Mouse (Mus musculus) intestine, postnatal 0 days (tissue): ENCODE measurements around the gene 1700057G04Rik. TPM values are rescaled to one million over a fixed set of nuclear protein-coding genes. Genes with fewer than 3 reads are reported as not detected.

ENCODE experiments used
- ATAC-seq: fragments of 200-750 bp; cut with Nextera tagmentation; 2 replicates; pipeline ENCODE4 v1.8.0; 2017; ENCODE audit warnings: mild to moderate bottlenecking, moderate TSS enrichment, moderate library complexity
- H3K27ac ChIP-seq: fragments of 300-500 bp; sonication (generic); 2 replicates; pipeline ENCODE4 v1.5.1; 2014; ENCODE audit warnings: mild to moderate bottlenecking, low read depth, low read length, moderate library complexity
- H3K27me3 ChIP-seq: fragments of 300-500 bp; sonication (generic); replicated peaks from 2 replicates; pipeline ENCODE4 v1.6.1; 2014; ENCODE audit warnings: low read length, mixed read lengths; ENCODE audit not compliant: control insufficient read depth, insufficient read depth
- H3K36me3 ChIP-seq: fragments of 300-500 bp; sonication (generic); 2 replicates; pipeline ENCODE4 v1.6.1; 2014; ENCODE audit warnings: mild to moderate bottlenecking, moderate library complexity; ENCODE audit not compliant: control insufficient read depth, insufficient read depth
- H3K4me1 ChIP-seq: fragments of 300-500 bp; sonication (generic); replicated peaks from 2 replicates; pipeline ENCODE4 v1.6.1; 2014; ENCODE audit warnings: antibody characterized with exemption, low read length, mixed read lengths; ENCODE audit not compliant: control insufficient read depth, insufficient read depth
- H3K4me2 ChIP-seq: fragments of 300-500 bp; sonication (generic); replicated peaks from 2 replicates; pipeline ENCODE4 v1.6.1; 2014; ENCODE audit warnings: low read depth, mild to moderate bottlenecking, moderate library complexity
- H3K4me3 ChIP-seq: fragments of 300-500 bp; sonication (generic); 2 replicates; pipeline ENCODE4 v1.5.1; 2014; ENCODE audit warnings: low read depth, low read length
- H3K9ac ChIP-seq: fragments of 300-500 bp; sonication (generic); 2 replicates; pipeline ENCODE4 v1.6.1; 2014; ENCODE audit warnings: mild to moderate bottlenecking, low read depth, low read length
- H3K9me3 ChIP-seq: fragments of 300-500 bp; sonication (generic); 2 replicates; pipeline ENCODE4 v1.6.1; 2016; ENCODE audit warnings: mixed run types; ENCODE audit not compliant: control insufficient read depth
- CTCF ChIP-seq: sonication (generic); IDR thresholded peaks from 2 replicates; pipeline ENCODE4 v1.5.1; 2016; ENCODE audit warnings: low read depth, mild to moderate bottlenecking, control low read depth, antibody characterized with exemption, moderate library complexity
- WGBS: fragments of 180-500 bp; shearing (Covaris S2); extraction: QIAGEN DNeasy Blood & Tissue Kit; methylation state at CpG from one replicate; pipeline ENCODE4 v1.1.7; 2014; 5-methylcytosine and 5-hydroxymethylcytosine counted together
- polyA plus RNA-seq: library from polyadenylated mRNA; unstranded; fragments of >200 nt; fragmentation: Nextera tagmentation; extraction: Ambion mirVana; gene quantifications from 2 replicates; pipeline ENCODE4 v1.2.1, GENCODE M21; 2015

The 1700057G04Rik gene
- not detected in 2 replicates for polyA plus RNA-seq

GRCm38 (mm10) chr9:92309077-92309476 is at the start of gene 1700057G04Rik:
TSS of gene 1700057G04Rik (plus strand) at chr9:92309377.
- Histone ChIP-seq H3K9me3 (no peaks in the 10 kb centered on the region), H3K9ac (no peak within 1 kb of the TSS), H3K4me3 (no peak within 1 kb of the TSS), H3K4me2 (no peak within 1 kb of the TSS), H3K27ac (no peak within 1 kb of the TSS), H3K4me1 (0 out of 2 replicates have a peak, but pooled peaks cover 6% of the 10 kb centered on the region), H3K36me3 (no peaks in the 10 kb centered on the region), H3K27me3 (no peaks in the 10 kb centered on the region)
- no peak for TF ChIP-seq CTCF
- 83% methylated on average over 1 of the region's 1 CpGs for WGBS
- no peak for ATAC-seq

DNA sequence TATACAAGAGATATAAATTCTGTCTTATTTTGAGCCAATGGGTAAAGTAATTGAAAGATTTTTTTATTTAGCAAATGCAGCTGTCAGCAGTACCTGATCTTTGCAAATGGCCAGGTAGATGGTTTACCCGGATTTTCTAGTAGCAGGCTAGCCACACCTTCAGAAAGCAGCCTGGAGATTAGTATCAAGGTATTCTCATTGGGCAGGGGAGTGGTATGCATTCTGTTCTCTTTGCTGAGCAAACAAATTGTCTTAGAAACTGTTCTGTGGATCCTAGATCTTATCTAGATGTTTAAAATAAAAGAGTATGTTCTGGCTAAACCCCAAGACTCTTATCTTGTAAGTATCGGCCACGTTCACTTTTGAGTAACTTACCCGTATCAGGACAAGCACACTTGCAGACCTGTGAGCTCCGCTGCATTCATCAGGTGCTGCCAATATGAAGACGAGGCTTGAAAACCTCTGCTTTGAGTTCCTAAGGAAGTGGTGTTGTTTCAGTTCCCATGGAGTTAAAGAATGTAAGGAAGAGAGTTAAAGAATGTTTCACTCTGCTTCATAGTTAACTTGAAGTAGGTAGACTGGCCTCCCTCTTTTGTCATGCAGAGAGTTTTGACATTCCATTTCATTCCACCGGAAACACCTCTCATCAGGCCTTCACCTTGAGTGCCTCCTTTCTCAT is 48.6 kb upstream of the 1700057G04Rik start:
- ATAC-seq: no peak
- H3K4me3 ChIP-seq: no peak overlapping the region
- H3K9me3 ChIP-seq: no peaks in the 10 kb centered on the region
- no peaks in the 10 kb centered on the region for H3K4me1 ChIP-seq
- no peak overlapping the region for H3K9ac ChIP-seq
- 43% methylated on average over 7 of the region's 7 CpGs for WGBS
- no peaks in the 10 kb centered on the region for H3K27me3 ChIP-seq
- peaks cover 26% of the 10 kb centered on the region for H3K36me3 ChIP-seq
- H3K27ac ChIP-seq: no peak overlapping the region
- no peak overlapping the region for H3K4me2 ChIP-seq
- TF ChIP-seq CTCF: no peak

DNA sequence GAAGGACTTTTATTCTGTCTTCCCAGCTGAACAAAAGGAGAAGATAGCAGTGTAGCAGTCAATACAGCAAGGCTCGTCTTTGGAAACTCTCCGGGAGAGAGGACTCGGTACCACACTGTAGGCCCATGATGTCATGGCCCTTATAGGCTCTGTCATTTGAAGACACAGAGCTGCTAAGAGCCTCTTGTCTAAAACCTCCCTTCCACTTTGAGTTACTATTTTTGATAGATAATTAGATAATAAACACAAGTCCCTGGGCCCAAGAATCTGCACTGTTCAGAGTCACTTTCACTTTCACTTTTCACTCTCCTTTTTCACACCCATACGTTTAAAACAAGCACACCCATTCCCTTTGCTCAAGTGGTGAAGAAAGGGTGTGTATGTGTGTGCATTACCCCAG is 43.5 kb upstream of the 1700057G04Rik start:
- no peaks in the 10 kb centered on the region for H3K4me1 ChIP-seq
- H3K27ac ChIP-seq: no peak overlapping the region
- no peak for TF ChIP-seq CTCF
- H3K36me3 ChIP-seq: peaks cover 40% of the 10 kb centered on the region
- ATAC-seq: no peak
- H3K4me2 ChIP-seq: peak overlapping the region; percentile 27
- no peaks in the 10 kb centered on the region for H3K9me3 ChIP-seq
- WGBS: 52% methylated on average over 4 of the region's 4 CpGs
- no peak overlapping the region for H3K9ac ChIP-seq
- H3K27me3 ChIP-seq: no peaks in the 10 kb centered on the region
- H3K4me3 ChIP-seq: no peak overlapping the region

- Histone ChIP-seq H3K36me3 (peaks cover 35% of the 10 kb centered on the region), H3K4me1 (no peaks in the 10 kb centered on the region), H3K4me3 (no peak overlapping the region), H3K4me2 (no peak overlapping the region), H3K27ac (no peak overlapping the region), H3K9ac (no peak overlapping the region), H3K9me3 (no peaks in the 10 kb centered on the region), H3K27me3 (no peaks in the 10 kb centered on the region)
- no peak for TF ChIP-seq CTCF
- ATAC-seq: peak; percentile 71
- 30% methylated on average over 8 of the region's 8 CpGs for WGBS
Measured at GRCm38 (mm10) chr9:92266558-92267171, 42.5 kb upstream of the 1700057G04Rik start.

- WGBS: 55% methylated on average over 1 of the region's 1 CpGs
- Histone ChIP-seq H3K9me3 (no peaks in the 10 kb centered on the region), H3K36me3 (peaks cover 31% of the 10 kb centered on the region), H3K4me1 (no peaks in the 10 kb centered on the region), H3K27ac (no peak overlapping the region), H3K27me3 (no peaks in the 10 kb centered on the region), H3K4me2 (no peak overlapping the region), H3K4me3 (no peak overlapping the region), H3K9ac (no peak overlapping the region)
- no peak for TF ChIP-seq CTCF
- no peak for ATAC-seq
Measured at GRCm38 (mm10) chr9:92267732-92268131, 41.4 kb upstream of the 1700057G04Rik start.

DNA sequence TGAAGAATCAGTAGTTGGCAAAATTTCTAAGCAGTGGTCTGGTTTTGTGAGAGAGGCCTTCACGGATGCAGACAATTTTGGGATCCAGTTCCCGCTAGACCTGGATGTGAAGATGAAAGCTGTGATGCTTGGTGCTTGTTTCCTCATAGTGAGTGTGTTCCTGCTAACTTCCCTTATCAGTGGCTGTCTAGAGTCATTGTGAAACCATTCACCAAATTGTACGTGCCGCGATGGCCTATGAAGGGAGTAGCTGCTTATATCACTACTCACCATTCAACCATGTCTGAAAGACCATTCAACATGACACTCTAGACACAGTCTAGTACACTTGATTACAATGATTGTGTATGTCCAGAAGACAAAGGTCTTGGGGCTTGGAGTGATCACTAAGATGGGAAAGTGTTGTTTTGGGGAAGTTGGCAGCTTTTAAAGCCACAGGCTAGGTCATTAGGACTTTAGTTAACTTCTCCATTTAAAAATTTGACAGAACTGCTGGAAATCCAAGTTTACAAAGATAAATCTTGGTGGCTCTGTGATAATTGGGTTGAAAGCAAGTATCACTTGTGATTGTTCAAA is 39.3 kb upstream of the 1700057G04Rik start:
- WGBS: 75% methylated on average over 5 of the region's 5 CpGs
- TF ChIP-seq CTCF: no peak
- peaks cover 27% of the 10 kb centered on the region for H3K36me3 ChIP-seq
- no peaks in the 10 kb centered on the region for H3K9me3 ChIP-seq
- no peak overlapping the region for H3K4me2 ChIP-seq
- H3K27ac ChIP-seq: no peak overlapping the region
- no peak overlapping the region for H3K4me3 ChIP-seq
- no peak for ATAC-seq
- no peak overlapping the region for H3K9ac ChIP-seq
- H3K4me1 ChIP-seq: 0 out of 2 replicates have a peak, but pooled peaks cover 4% of the 10 kb centered on the region
- no peaks in the 10 kb centered on the region for H3K27me3 ChIP-seq
